Mouse (Mus musculus) ES-E14 (cell line): ENCODE data around the gene Dlg2.

Experiments
- HCFC1 ChIP-seq: IDR thresholded peaks from 2 replicates; pipeline ENCODE4 v1.6.1; 2012; ENCODE audit warnings: low read length, inconsistent platforms, borderline replicate concordance; ENCODE audit not compliant: insufficient read depth
- ZC3H11A ChIP-seq: IDR thresholded peaks from 2 replicates; pipeline ENCODE4 v1.6.1; 2012; ENCODE audit warnings: low read depth, mild to moderate bottlenecking, inconsistent platforms, low read length, borderline replicate concordance
- ZNF384 ChIP-seq: IDR thresholded peaks from 2 replicates; pipeline ENCODE4 v1.6.1; 2012; ENCODE audit warnings: low read depth, low read length, inconsistent platforms

DNA sequence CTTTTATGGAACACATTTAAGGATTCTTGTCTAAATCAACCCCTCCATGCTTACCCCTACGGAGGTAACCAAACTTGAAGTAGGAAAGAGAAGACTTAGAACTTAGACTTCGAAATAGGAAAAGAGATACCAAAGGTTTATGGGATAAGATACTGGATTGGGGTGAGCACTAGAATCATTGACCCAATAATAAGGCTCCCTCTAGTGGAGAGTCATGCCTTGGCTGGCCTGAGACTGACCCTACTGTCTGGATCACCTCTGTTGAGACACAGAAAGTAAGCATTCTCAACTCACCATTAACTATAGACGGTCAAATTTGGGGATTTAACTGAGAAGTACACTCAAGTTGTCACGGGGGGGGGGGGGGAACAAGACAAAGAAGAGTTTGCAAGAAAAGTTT, 1847.2 kb downstream of the Dlg2 start:
- TF ChIP-seq HCFC1 (no peak), ZC3H11A (no peak), ZNF384 (no peak)
